Mouse (Mus musculus) spleen, adult 2 months (tissue): ENCODE data around the gene Gm21958.

ENCODE experiments used
- CTCF ChIP-seq: fragments of 200-500 bp; IDR thresholded peaks from 2 replicates; pipeline ENCODE4 v1.5.1; 2011; ENCODE audit warnings: mild to moderate bottlenecking, inconsistent platforms; ENCODE audit not compliant: insufficient read depth, insufficient read length, insufficient replicate concordance; ENCODE audit errors: extremely low read depth
- POLR2A ChIP-seq: fragments of 200-500 bp; IDR thresholded peaks from 2 replicates; pipeline ENCODE4 v1.6.1; 2011; ENCODE audit warnings: low read depth, low read length, inconsistent platforms

GRCm38 (mm10) chr3:54687245-54687644 is 26.9 kb downstream of the Gm21958 start:
- TF ChIP-seq CTCF, result no peak
- TF ChIP-seq POLR2A, result no peak
